Mouse (Mus musculus): ENCODE measurements around the gene S100pbp.

The S100pbp gene

DNA sequence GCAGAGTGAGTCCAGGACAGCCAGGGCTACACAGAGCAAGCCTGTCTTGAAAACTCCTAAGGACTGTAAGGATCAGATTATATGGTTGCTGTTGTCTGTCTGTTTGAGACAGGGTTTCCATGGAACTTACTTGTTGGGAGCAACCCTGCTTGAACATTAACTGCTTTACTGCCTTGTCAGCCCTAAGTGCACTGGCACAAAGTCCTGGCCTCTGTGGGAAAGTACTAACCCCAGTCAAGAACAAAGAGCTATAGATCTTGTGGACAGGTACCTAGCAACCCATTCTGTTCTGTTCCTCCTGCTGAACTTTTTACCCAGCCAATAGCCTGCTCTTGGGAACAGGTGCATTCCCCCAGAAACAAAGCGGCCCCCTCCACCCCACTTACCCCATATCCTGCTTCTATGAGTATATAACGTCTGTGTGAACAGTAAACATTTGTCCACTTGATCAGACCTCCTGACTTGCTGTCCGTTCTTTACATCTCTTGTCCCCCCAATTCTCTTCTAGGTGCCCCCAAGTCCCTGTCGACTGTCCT lies 38.2 kb downstream of the S100pbp start:
- no peak for DNase-seq (ENCODE audit: low spot score)

DNA sequence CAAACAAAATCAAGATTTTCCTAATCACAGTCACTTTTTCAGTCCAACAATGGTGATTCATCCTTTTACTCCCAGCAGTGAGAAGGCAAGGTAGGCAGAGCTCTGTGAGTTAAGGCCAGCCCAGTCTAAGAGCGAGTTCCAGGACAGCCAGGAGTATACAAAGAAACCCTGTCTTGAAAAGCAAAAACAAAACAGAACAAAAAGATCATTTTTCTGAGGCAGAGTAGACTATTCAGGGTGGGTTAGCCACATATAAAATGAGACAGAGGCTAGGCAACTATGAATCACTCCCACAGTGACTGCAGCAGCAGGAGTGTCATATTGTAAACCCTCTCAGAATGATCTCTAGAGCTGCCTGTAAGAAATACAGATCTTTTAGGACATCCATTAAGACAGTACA lies 40.2 kb downstream of the S100pbp start:
- DNase-seq (ENCODE audit: low spot score) = no peak

DNA sequence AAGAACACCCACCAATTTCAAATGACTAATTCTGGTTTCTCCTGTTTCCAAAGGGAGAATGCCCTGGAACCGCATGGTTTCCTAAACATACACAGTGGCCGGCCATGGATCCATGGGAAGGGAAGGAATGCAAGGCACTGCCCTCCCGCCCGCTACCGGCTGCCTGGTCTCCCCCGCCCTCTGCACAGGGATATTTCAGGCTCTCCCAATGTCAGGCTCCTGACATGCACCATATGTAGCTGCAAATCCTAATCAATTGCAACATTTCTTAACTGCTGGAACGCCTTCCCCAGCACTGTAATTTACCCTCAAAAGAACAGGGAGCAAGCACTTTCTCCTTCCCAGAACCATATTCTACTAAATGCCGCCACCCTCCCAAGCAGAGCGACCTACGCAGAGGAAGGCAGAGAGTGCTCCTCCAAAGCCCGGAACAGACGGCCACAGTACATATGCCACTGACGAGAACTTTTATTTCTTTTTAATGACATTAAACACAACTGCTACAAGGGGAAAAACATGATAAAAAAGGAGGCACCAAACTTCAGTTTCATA lies 41.9 kb downstream of the S100pbp start:
- no peak for DNase-seq (ENCODE audit: low spot score)

DNA sequence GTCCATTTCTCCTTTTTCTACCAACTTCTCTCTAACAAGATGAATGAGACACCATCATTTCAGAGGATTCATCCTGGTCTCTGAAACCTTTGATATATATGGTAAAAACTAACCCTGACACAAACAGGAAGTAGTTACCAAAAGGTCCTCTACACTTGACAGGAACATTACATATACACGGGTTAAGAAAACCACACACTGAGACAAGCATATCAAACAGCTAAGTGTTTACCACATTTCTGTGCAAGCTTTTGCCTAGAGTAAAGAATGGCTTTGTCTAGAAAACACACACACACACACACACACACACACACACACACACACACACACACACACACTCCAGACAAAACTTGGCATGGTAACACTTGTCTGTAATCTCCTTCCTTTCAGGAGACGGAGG lies 43.1 kb downstream of the S100pbp start:
- DNase-seq (ENCODE audit: low spot score) = no peak

- DNase-seq (ENCODE audit: low spot score) = no peak
These were observed 43.6 kb downstream of the S100pbp start for GRCm38 (mm10) chr4:129145943-129146342.

- no peak for DNase-seq (ENCODE audit: low spot score)
These were observed 44.1 kb downstream of the S100pbp start for GRCm38 (mm10) chr4:129145411-129145810.

DNA sequence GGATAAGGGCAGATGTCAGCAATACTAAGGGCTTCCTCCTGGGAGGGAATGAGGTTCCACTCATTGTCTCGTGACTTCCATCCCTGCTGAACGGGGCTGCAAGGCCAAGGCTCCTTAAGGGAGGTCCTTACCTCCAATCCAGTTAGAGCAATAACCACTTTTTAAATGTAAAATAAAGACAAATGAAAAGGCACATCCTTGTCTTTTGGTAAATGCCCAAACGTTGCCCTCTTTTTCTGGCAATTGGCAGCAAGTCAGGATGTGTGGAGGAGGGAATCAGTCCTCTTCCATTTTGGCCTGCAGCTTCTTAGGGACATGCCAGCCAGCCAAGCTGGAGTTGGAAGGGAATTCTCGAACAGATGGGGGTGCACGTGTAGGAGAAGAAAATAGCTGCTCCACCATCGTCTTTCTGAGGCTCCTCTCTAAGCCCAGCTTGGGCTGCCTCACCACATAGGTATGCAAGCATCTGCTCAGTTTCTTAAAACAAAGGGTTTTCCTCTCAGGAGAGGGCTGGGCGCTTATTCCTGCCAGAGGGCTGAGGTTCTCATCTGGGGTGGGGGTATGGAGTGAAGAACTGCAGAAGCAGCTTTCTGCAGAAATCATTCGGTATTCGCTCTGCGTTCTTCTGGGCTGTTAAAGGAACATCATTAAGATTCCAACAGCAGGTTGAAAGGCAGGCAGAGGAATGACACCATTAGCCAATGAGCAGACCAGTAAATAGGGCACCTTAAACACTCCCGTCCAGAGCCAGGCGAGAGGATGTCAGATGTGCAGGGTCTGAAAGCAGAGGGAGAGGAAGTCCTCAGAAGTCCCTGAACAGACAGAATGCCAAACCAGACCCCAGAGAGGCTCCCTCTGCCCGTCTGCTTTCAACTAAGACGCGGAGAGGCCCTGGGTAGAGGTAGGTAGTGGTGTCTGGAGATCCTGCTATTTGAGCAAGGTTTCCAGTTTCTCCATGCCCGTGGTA lies 44.8 kb downstream of the S100pbp start:
- DNase-seq (ENCODE audit: low spot score) = no peak

DNA sequence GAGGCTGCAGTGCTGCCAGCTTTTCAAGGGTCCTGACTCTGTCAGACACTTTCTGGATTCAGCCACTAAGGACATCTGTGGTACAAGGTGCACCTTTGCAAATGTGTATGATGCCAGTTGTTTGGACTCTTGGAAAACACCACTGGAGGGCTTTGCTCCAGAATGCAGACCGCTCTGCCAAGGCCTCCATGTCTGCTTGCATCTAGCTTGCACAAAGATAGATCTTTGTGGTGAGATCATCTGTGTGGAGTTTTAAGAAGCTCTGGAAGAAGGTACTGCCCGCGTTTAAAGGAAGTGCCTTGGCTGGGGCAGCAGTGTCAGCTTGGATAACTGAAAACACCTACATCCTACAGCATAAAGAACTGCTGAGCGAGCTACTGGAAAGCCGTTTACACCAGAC lies 46.0 kb downstream of the S100pbp start:
- no peak for DNase-seq (ENCODE audit: low spot score)

GRCm38 (mm10) chr4:129142439-129143045 lies 47.0 kb downstream of the S100pbp start:
- no peak for DNase-seq (ENCODE audit: low spot score)

GRCm38 (mm10) chr4:129141560-129142438 lies 47.7 kb downstream of the S100pbp start:
- no peak for DNase-seq (ENCODE audit: low spot score)

GRCm38 (mm10) chr4:129140808-129141207 lies 48.7 kb downstream of the S100pbp start:
- DNase-seq (ENCODE audit: low spot score) = no peak

DNA sequence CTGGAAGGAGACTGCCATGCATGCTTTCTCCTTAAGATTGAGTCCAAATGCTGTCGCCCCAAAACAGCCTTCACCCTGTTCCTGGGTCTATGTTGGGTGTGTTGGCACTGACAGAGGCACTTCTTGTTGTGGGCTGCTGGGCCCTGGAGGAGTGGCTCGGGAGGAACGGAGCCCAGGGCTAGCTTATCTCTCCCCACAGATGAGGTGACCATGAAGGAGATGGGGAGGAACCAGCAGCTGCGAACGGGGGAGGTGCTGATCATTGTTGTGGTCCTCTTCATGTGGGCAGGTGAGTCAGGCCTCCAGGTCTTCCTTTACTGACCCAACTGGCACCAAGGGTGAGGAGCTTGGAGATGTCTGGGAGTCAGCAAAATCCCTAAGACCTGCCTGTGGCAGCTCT lies 49.9 kb downstream of the S100pbp start:
- peak; percentile 56 for DNase-seq (ENCODE audit: low spot score)

DNA sequence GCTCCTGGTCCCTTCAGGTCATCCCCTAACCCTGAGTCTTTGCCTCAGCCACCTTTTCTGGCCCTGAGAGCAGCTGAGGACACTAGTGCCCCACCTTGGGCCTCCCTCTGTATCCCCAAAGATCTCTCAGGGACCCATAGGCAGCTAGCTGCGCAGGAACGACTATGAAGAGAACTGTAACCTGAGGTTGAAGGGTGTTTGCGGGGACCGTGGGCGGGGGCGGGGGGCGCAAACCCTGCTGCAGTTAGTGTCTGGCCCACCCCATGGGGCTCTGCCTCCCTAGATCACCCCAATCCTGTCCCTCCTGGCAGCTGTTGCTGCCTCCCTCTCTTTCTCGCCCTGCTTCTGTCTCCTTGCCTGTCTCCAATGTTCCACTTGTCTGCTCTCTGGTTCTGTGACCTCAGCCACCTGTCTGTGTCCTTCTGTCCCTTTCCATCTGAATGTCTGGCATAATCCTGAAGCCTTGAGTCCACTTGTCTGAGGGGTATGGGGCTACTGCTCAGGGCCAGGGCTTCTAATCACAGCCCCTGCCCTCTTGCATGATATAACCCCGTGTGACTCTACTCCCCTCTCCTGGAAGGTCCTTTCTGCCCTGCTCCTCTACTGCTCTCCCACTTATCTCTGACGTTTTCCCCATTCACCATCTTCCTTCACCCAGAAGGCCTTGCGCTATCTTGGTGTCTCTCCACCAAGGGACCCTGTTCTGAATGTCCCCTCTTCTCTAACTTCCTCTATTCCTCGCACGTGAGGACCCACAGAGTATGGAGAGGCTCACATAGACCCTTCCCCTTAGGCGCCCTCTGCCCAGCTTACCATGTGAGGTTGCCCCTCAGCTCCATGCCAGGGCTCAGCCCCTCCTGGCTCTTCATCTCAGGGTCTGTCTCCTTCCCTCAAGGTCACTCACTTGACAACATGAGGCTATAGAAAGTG lies 51.9 kb downstream of the S100pbp start:
- no peak for DNase-seq (ENCODE audit: low spot score)

- peak; percentile 41 for DNase-seq (ENCODE audit: low spot score)
These were observed 52.7 kb downstream of the S100pbp start, which contains the start of gene Fndc5 for GRCm38 (mm10) chr4:129136579-129137391. Gene Fndc5, plus strand, starts transcription at chr4:129136999.

GRCm38 (mm10) chr4:129136189-129136578 lies 53.3 kb downstream of the S100pbp start:
- no peak for DNase-seq (ENCODE audit: low spot score)

DNA sequence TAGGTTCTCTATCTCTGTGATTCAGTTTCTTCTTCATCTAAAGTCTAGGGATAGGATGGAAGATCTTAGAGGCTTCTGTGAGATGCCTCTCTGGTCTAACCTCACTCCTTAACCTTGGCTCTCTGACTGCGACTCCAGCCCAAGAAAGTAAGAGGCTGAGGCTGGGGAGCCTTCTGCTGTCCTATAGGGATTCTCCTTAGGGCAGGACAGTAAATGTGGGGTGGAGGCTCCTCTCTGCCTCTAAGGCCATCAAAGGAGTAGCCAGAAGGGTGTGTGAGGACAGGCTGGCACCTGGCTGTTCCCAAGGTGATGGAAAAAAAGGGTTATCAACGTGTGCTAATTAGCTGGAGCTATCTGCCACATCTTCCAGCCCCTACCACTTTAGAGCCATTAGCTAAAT lies 53.9 kb downstream of the S100pbp start:
- DNase-seq (ENCODE audit: low spot score) = no peak

- DNase-seq (ENCODE audit: low spot score) = peak; percentile 77
These were observed 54.5 kb downstream of the S100pbp start for GRCm38 (mm10) chr4:129134799-129135585.

GRCm38 (mm10) chr4:129130755-129131303 lies 58.7 kb downstream of the S100pbp start:
- DNase-seq (ENCODE audit: low spot score) = no peak

- peak; percentile 33 for DNase-seq (ENCODE audit: low spot score)
These were observed 59.4 kb downstream of the S100pbp start for GRCm38 (mm10) chr4:129130149-129130548.
